Mouse (Mus musculus) stomach, embryonic 16.5 days (tissue): ENCODE measurements around the gene Nln. TPM values are rescaled to one million over a fixed set of nuclear protein-coding genes. Genes with fewer than 3 reads are reported as not detected.

Experiments
- ATAC-seq: fragments of 200-750 bp; cut with Nextera tagmentation; 2 replicates; pipeline ENCODE4 v1.8.0; 2017; ENCODE audit warnings: moderate number of reproducible peaks, moderate TSS enrichment; ENCODE audit not compliant: insufficient read depth, low FRiP score
- H3K27ac ChIP-seq: fragments of 300-500 bp; sonication (generic); 2 replicates; pipeline ENCODE4 v1.5.1; 2014; ENCODE audit warnings: low read length
- H3K27me3 ChIP-seq: fragments of 300-500 bp; sonication (generic); 2 replicates; pipeline ENCODE4 v1.6.1; 2014; ENCODE audit warnings: low read length, control low read depth, mixed read lengths; ENCODE audit not compliant: control insufficient read depth, insufficient read depth
- H3K36me3 ChIP-seq: fragments of 300-500 bp; sonication (generic); 2 replicates; pipeline ENCODE4 v1.6.1; 2014; ENCODE audit warnings: low read length; ENCODE audit not compliant: control insufficient read depth, insufficient read depth
- H3K4me1 ChIP-seq: fragments of 300-500 bp; sonication (generic); 2 replicates; pipeline ENCODE4 v1.6.1; 2014; ENCODE audit warnings: low read length, control low read depth, mixed read lengths; ENCODE audit not compliant: control insufficient read depth, insufficient read depth
- H3K4me2 ChIP-seq: fragments of 300-500 bp; sonication (generic); 2 replicates; pipeline ENCODE4 v1.6.1; 2014; ENCODE audit warnings: low read depth, low read length, mixed read lengths
- H3K4me3 ChIP-seq: fragments of 300-500 bp; sonication (generic); replicated peaks from 2 replicates; pipeline ENCODE4 v1.5.1; 2014; ENCODE audit warnings: mild to moderate bottlenecking, low read length
- H3K9ac ChIP-seq: fragments of 300-500 bp; sonication (generic); 2 replicates; pipeline ENCODE4 v1.6.1; 2014; ENCODE audit warnings: low read length
- H3K9me3 ChIP-seq: fragments of 300-500 bp; sonication (generic); replicated peaks from 2 replicates; pipeline ENCODE4 v1.6.1; 2016; ENCODE audit warnings: low read length, control low read depth; ENCODE audit not compliant: control insufficient read depth
- WGBS: fragments of 180-500 bp; shearing (Covaris S2); extraction: QIAGEN DNeasy Blood & Tissue Kit; methylation state at CpG from one replicate; pipeline ENCODE4 v1.1.7; 2014; 5-methylcytosine and 5-hydroxymethylcytosine counted together
- polyA plus RNA-seq: library from polyadenylated mRNA; unstranded; fragments of >200 nt; fragmentation: Nextera tagmentation; extraction: Ambion mirVana; gene quantifications from 2 replicates; pipeline ENCODE4 v1.2.1, GENCODE M21; 2015

Gene Nln
- polyA plus RNA-seq, 1 experiment from 2014 or later = 23.6 TPM

- H3K27me3 ChIP-seq = no peaks in the 10 kb centered on the region
- H3K4me2 ChIP-seq = no peak overlapping the region
- H3K4me3 ChIP-seq = no peak overlapping the region
- no peaks in the 10 kb centered on the region for H3K9me3 ChIP-seq
- H3K4me1 ChIP-seq = no peaks in the 10 kb centered on the region
- H3K36me3 ChIP-seq = no peaks in the 10 kb centered on the region
- no peak for ATAC-seq
- H3K9ac ChIP-seq = no peak overlapping the region
- 50% methylated on average over 6 of the region's 6 CpGs for WGBS
- H3K27ac ChIP-seq = peak overlapping the region; percentile 5; the same call in 1 of the 2 replicates
These were observed 32.4 kb downstream of the Nln start for GRCm38 (mm10) chr13:104076993-104077392.

- Histone ChIP-seq H3K36me3 (no peaks in the 10 kb centered on the region), H3K4me1 (no peaks in the 10 kb centered on the region), H3K9ac (no peak overlapping the region), H3K9me3 (no peaks in the 10 kb centered on the region), H3K4me2 (no peak overlapping the region), H3K4me3 (no peak overlapping the region), H3K27ac (no peak overlapping the region), H3K27me3 (no peaks in the 10 kb centered on the region)
- WGBS = 54% methylated on average over 10 of the region's 10 CpGs
- peak; percentile 73; the same call in 1 of the 2 replicates for ATAC-seq
These were observed 34.7 kb downstream of the Nln start for GRCm38 (mm10) chr13:104074731-104075130.

GRCm38 (mm10) chr13:104074230-104074629 is 35.2 kb downstream of the Nln start:
- H3K9me3 ChIP-seq = no peaks in the 10 kb centered on the region
- no peak overlapping the region for H3K9ac ChIP-seq
- no peak for ATAC-seq
- H3K4me2 ChIP-seq = no peak overlapping the region
- no peaks in the 10 kb centered on the region for H3K27me3 ChIP-seq
- H3K36me3 ChIP-seq = no peaks in the 10 kb centered on the region
- no peak overlapping the region for H3K27ac ChIP-seq
- no peak overlapping the region for H3K4me3 ChIP-seq
- WGBS = 92% methylated on average over 8 of the region's 8 CpGs
- no peaks in the 10 kb centered on the region for H3K4me1 ChIP-seq

DNA sequence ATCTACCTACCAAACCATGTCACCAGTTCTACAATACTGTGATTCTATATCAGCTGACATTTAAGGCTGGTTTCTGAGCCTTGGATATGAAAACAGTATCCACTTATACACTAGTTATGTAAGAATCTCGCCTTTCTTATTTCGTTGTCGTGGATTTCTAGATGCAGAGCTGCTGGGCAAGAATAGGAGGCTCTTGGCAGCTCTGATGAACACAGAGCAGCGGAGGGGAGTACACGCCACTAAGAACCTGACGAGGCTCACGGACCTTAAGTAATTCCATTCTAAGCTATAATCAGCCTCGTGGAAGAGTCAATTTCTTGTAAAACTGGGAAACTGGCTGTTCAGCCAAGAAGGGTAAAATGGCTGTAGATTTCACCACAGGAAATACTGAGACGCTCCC is 37.1 kb downstream of the Nln start:
- no peak for ATAC-seq
- 94% methylated on average over 9 of the region's 9 CpGs for WGBS

DNA sequence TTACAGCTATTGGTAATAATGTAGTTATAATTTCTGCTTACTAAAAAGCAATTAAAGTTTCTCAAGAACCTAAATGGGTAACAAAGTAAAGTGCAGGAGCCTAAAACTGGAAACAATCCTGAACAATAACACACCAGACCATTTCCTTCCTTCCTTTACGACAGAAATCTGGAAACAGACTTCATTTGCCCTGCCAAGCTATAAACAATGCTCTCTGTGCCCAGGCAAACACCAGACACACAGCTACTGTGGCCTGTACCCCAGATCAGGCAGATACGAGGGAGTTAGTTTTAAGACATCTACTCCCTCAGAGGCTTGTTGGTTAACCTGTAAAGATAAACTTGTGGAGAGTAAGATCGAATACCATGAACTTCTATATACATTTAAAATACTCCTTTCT is 38.7 kb downstream of the Nln start:
- Histone ChIP-seq H3K27ac (no peak overlapping the region), H3K9me3 (no peaks in the 10 kb centered on the region), H3K4me1 (no peaks in the 10 kb centered on the region), H3K4me3 (no peak overlapping the region), H3K27me3 (no peaks in the 10 kb centered on the region), H3K4me2 (no peak overlapping the region), H3K36me3 (no peaks in the 10 kb centered on the region), H3K9ac (no peak overlapping the region)
- 53% methylated on average over 3 of the region's 3 CpGs for WGBS
- ATAC-seq = no peak

More for the DNA sequence above, 37.1 kb downstream of the Nln start:
- Histone ChIP-seq H3K4me1 (no peaks in the 10 kb centered on the region), H3K27me3 (no peaks in the 10 kb centered on the region), H3K9ac (no peak overlapping the region), H3K36me3 (no peaks in the 10 kb centered on the region), H3K4me3 (no peak overlapping the region), H3K4me2 (no peak overlapping the region), H3K27ac (no peak overlapping the region), H3K9me3 (no peaks in the 10 kb centered on the region)

- H3K9ac ChIP-seq = no peak overlapping the region
- H3K36me3 ChIP-seq = no peaks in the 10 kb centered on the region
- H3K9me3 ChIP-seq = no peaks in the 10 kb centered on the region
- H3K27me3 ChIP-seq = no peaks in the 10 kb centered on the region
- WGBS = 84% methylated on average over 11 of the region's 11 CpGs
- H3K4me1 ChIP-seq = no peaks in the 10 kb centered on the region
- ATAC-seq = no peak
- no peak overlapping the region for H3K27ac ChIP-seq
- no peak overlapping the region for H3K4me3 ChIP-seq
- no peak overlapping the region for H3K4me2 ChIP-seq
These were observed 40.2 kb downstream of the Nln start for GRCm38 (mm10) chr13:104069216-104069615.

- Histone ChIP-seq H3K9ac (no peak overlapping the region), H3K36me3 (no peaks in the 10 kb centered on the region), H3K27me3 (no peaks in the 10 kb centered on the region), H3K27ac (no peak overlapping the region), H3K9me3 (no peaks in the 10 kb centered on the region), H3K4me1 (no peaks in the 10 kb centered on the region), H3K4me3 (no peak overlapping the region), H3K4me2 (no peak overlapping the region)
- no peak for ATAC-seq
- 76% methylated on average over 2 of the region's 2 CpGs for WGBS
These were observed 43.6 kb downstream of the Nln start for GRCm38 (mm10) chr13:104065649-104066347.

DNA sequence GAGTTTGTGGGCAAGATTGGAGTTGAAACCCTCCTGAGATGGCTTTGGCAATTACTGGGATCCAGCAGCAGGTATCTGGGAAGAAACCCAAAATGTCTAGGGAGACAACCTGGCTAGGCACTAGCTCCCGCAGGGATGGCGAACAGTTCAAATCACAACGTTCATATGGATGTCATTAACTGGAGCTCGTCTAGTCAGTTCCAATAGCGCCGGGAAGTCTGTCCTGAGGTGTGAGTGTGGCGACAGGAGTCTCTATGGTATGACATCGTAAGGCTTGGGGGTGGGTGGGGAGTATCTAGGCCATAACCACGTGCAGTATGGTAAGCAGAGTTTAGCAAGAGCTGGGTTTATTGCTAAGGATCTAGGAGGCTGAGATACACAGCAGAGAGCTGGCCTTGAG is 46.4 kb downstream of the Nln start:
- H3K36me3 ChIP-seq = no peaks in the 10 kb centered on the region
- H3K4me1 ChIP-seq = no peaks in the 10 kb centered on the region
- H3K9ac ChIP-seq = no peak overlapping the region
- no peak overlapping the region for H3K4me3 ChIP-seq
- no peak for ATAC-seq
- no peaks in the 10 kb centered on the region for H3K9me3 ChIP-seq
- no peak overlapping the region for H3K4me2 ChIP-seq
- no peaks in the 10 kb centered on the region for H3K27me3 ChIP-seq
- WGBS = 86% methylated on average over 9 of the region's 9 CpGs
- no peak overlapping the region for H3K27ac ChIP-seq

GRCm38 (mm10) chr13:104061975-104062750 is 47.3 kb downstream of the Nln start:
- ATAC-seq = no peak

More at GRCm38 (mm10) chr13:104061975-104062750, 47.3 kb downstream of the Nln start:
- no peak overlapping the region for H3K4me3 ChIP-seq
- H3K9ac ChIP-seq = no peak overlapping the region
- no peak overlapping the region for H3K27ac ChIP-seq
- 85% methylated on average over 2 of the region's 2 CpGs for WGBS
- H3K9me3 ChIP-seq = no peaks in the 10 kb centered on the region
- no peak overlapping the region for H3K4me2 ChIP-seq
- no peaks in the 10 kb centered on the region for H3K36me3 ChIP-seq
- H3K27me3 ChIP-seq = no peaks in the 10 kb centered on the region
- H3K4me1 ChIP-seq = no peaks in the 10 kb centered on the region
